Mouse (Mus musculus): ENCODE data around the gene Ube2k.
"Not testable (repeated sequence)": the region's sequence is repeated elsewhere in the genome, so short reads cannot be mapped to it uniquely, and the experiment has no call there.

The Ube2k gene

GRCm38 (mm10) chr5:65531283-65531682, 5.8 kb upstream of the Ube2k start:
- peaks cover 71% of the 10 kb centered on the region for H3K4me1 ChIP-seq (replicated peaks; ENCODE audit: low read depth, low read length)
- H3K9me3 ChIP-seq (ENCODE audit: low read length): no peaks in the 10 kb centered on the region
- H3K36me3 ChIP-seq (ENCODE audit: insufficient read depth, low read length): no peaks in the 10 kb centered on the region
- TF ChIP-seq POU5F1 (IDR thresholded peaks at IDR 0.05; ENCODE audit: borderline replicate concordance, low read length) (no peak), CTCF (conservative IDR thresholded peaks at IDR 0.05; ENCODE audit: low read length) (no peak), NANOG (IDR thresholded peaks at IDR 0.05; ENCODE audit: borderline replicate concordance, low read length) (no peak)
- no peaks in the 10 kb centered on the region for H3K27me3 ChIP-seq (ENCODE audit: insufficient read depth, low read length)
- H3K4me3 ChIP-seq (replicated peaks; ENCODE audit: low read length): no peak overlapping the region

- Histone ChIP-seq H3K36me3 (ENCODE audit: insufficient read depth, low read length) (peaks cover 4% of the 10 kb centered on the region; the same call in 1 of the 2 replicates), H3K4me3 (replicated peaks; ENCODE audit: low read length) (peak overlapping the region; percentile 24), H3K27me3 (ENCODE audit: insufficient read depth, low read length) (no peaks in the 10 kb centered on the region), H3K9me3 (ENCODE audit: low read length) (no peaks in the 10 kb centered on the region), H3K4me1 (replicated peaks; ENCODE audit: low read depth, low read length) (peaks cover 59% of the 10 kb centered on the region)
- no peak for TF ChIP-seq NANOG (IDR thresholded peaks at IDR 0.05; ENCODE audit: borderline replicate concordance, low read length)
- TF ChIP-seq CTCF (conservative IDR thresholded peaks at IDR 0.05; ENCODE audit: low read length): no peak
- no peak for TF ChIP-seq POU5F1 (IDR thresholded peaks at IDR 0.05; ENCODE audit: borderline replicate concordance, low read length)
Observed at GRCm38 (mm10) chr5:65534496-65534895, 2.5 kb upstream of the Ube2k start.

GRCm38 (mm10) chr5:65535457-65536067, 1.5 kb upstream of the Ube2k start:
- H3K27me3 ChIP-seq (ENCODE audit: insufficient read depth, low read length): no peaks in the 10 kb centered on the region
- peaks cover 68% of the 10 kb centered on the region for H3K4me1 ChIP-seq (replicated peaks; ENCODE audit: low read depth, low read length)
- H3K36me3 ChIP-seq (ENCODE audit: insufficient read depth, low read length): peaks cover 4% of the 10 kb centered on the region; the same call in 1 of the 2 replicates
- H3K9me3 ChIP-seq (ENCODE audit: low read length): no peaks in the 10 kb centered on the region
- H3K4me3 ChIP-seq (replicated peaks; ENCODE audit: low read length): peak overlapping the region; percentile 95; the same call in 1 of the 2 replicates
- TF ChIP-seq CTCF (conservative IDR thresholded peaks at IDR 0.05; ENCODE audit: low read length) (peak; percentile 81), NANOG (IDR thresholded peaks at IDR 0.05; ENCODE audit: borderline replicate concordance, low read length) (no peak)

GRCm38 (mm10) chr5:65536068-65536465, 966 bp upstream of the Ube2k start:
- peaks cover 68% of the 10 kb centered on the region for H3K4me1 ChIP-seq (replicated peaks; ENCODE audit: low read depth, low read length)
- not testable (repeated sequence) for H3K27me3 ChIP-seq (ENCODE audit: insufficient read depth, low read length); H3K36me3 ChIP-seq (ENCODE audit: insufficient read depth, low read length); H3K9me3 ChIP-seq (ENCODE audit: low read length)
- H3K4me3 ChIP-seq (replicated peaks; ENCODE audit: low read length): peak overlapping the region; percentile 95

GRCm38 (mm10) chr5:65537420-65538071, 513 bp downstream of the Ube2k start:
- no peaks in the 10 kb centered on the region for H3K9me3 ChIP-seq (ENCODE audit: low read length)
- H3K4me1 ChIP-seq (replicated peaks; ENCODE audit: low read depth, low read length): peaks cover 79% of the 10 kb centered on the region
- H3K36me3 ChIP-seq (ENCODE audit: insufficient read depth, low read length): peaks cover 11% of the 10 kb centered on the region; the same call in 1 of the 2 replicates
- H3K4me3 ChIP-seq (replicated peaks; ENCODE audit: low read length): peak overlapping the region; percentile 95
- no peak for TF ChIP-seq NANOG (IDR thresholded peaks at IDR 0.05; ENCODE audit: borderline replicate concordance, low read length)
- TF ChIP-seq POU5F1 (IDR thresholded peaks at IDR 0.05; ENCODE audit: borderline replicate concordance, low read length): no peak
- no peaks in the 10 kb centered on the region for H3K27me3 ChIP-seq (ENCODE audit: insufficient read depth, low read length)

GRCm38 (mm10) chr5:65538121-65538520, 1.1 kb downstream of the Ube2k start:
- no peaks in the 10 kb centered on the region for H3K9me3 ChIP-seq (ENCODE audit: low read length)
- H3K4me3 ChIP-seq (replicated peaks; ENCODE audit: low read length): peak overlapping the region; percentile 95
- peaks cover 79% of the 10 kb centered on the region for H3K4me1 ChIP-seq (replicated peaks; ENCODE audit: low read depth, low read length)
- peaks cover 15% of the 10 kb centered on the region; the same call in 1 of the 2 replicates for H3K36me3 ChIP-seq (ENCODE audit: insufficient read depth, low read length)
- TF ChIP-seq POU5F1 (IDR thresholded peaks at IDR 0.05; ENCODE audit: borderline replicate concordance, low read length) (no peak), NANOG (IDR thresholded peaks at IDR 0.05; ENCODE audit: borderline replicate concordance, low read length) (no peak), CTCF (conservative IDR thresholded peaks at IDR 0.05; ENCODE audit: low read length) (no peak)
- H3K27me3 ChIP-seq (ENCODE audit: insufficient read depth, low read length): no peaks in the 10 kb centered on the region

GRCm38 (mm10) chr5:65538829-65539228, 1.8 kb downstream of the Ube2k start:
- H3K9me3 ChIP-seq (ENCODE audit: low read length): no peaks in the 10 kb centered on the region
- no peak for TF ChIP-seq CTCF (conservative IDR thresholded peaks at IDR 0.05; ENCODE audit: low read length)
- TF ChIP-seq NANOG (IDR thresholded peaks at IDR 0.05; ENCODE audit: borderline replicate concordance, low read length): no peak
- TF ChIP-seq POU5F1 (IDR thresholded peaks at IDR 0.05; ENCODE audit: borderline replicate concordance, low read length): no peak
- H3K4me1 ChIP-seq (replicated peaks; ENCODE audit: low read depth, low read length): peaks cover 79% of the 10 kb centered on the region
- peaks cover 22% of the 10 kb centered on the region for H3K36me3 ChIP-seq (ENCODE audit: insufficient read depth, low read length)
- H3K27me3 ChIP-seq (ENCODE audit: insufficient read depth, low read length): no peaks in the 10 kb centered on the region
- H3K4me3 ChIP-seq (replicated peaks; ENCODE audit: low read length): peak overlapping the region; percentile 95

GRCm38 (mm10) chr5:65539786-65540185, 2.8 kb downstream of the Ube2k start:
- no peak for TF ChIP-seq POU5F1 (IDR thresholded peaks at IDR 0.05; ENCODE audit: borderline replicate concordance, low read length)
- Histone ChIP-seq H3K4me1 (replicated peaks; ENCODE audit: low read depth, low read length) (peaks cover 74% of the 10 kb centered on the region), H3K9me3 (ENCODE audit: low read length) (no peaks in the 10 kb centered on the region), H3K4me3 (replicated peaks; ENCODE audit: low read length) (no peak overlapping the region), H3K27me3 (ENCODE audit: insufficient read depth, low read length) (no peaks in the 10 kb centered on the region), H3K36me3 (ENCODE audit: insufficient read depth, low read length) (peaks cover 25% of the 10 kb centered on the region)

GRCm38 (mm10) chr5:65541889-65542288, 4.9 kb downstream of the Ube2k start:
- Histone ChIP-seq H3K36me3 (ENCODE audit: insufficient read depth, low read length) (peaks cover 35% of the 10 kb centered on the region), H3K27me3 (ENCODE audit: insufficient read depth, low read length) (no peaks in the 10 kb centered on the region), H3K4me1 (replicated peaks; ENCODE audit: low read depth, low read length) (peaks cover 69% of the 10 kb centered on the region), H3K9me3 (ENCODE audit: low read length) (no peaks in the 10 kb centered on the region), H3K4me3 (replicated peaks; ENCODE audit: low read length) (no peak overlapping the region)
- TF ChIP-seq NANOG (IDR thresholded peaks at IDR 0.05; ENCODE audit: borderline replicate concordance, low read length): no peak
- TF ChIP-seq CTCF (conservative IDR thresholded peaks at IDR 0.05; ENCODE audit: low read length): no peak
- TF ChIP-seq POU5F1 (IDR thresholded peaks at IDR 0.05; ENCODE audit: borderline replicate concordance, low read length): no peak
